Mouse (Mus musculus): ENCODE results near the gene Orc4.

DNA sequence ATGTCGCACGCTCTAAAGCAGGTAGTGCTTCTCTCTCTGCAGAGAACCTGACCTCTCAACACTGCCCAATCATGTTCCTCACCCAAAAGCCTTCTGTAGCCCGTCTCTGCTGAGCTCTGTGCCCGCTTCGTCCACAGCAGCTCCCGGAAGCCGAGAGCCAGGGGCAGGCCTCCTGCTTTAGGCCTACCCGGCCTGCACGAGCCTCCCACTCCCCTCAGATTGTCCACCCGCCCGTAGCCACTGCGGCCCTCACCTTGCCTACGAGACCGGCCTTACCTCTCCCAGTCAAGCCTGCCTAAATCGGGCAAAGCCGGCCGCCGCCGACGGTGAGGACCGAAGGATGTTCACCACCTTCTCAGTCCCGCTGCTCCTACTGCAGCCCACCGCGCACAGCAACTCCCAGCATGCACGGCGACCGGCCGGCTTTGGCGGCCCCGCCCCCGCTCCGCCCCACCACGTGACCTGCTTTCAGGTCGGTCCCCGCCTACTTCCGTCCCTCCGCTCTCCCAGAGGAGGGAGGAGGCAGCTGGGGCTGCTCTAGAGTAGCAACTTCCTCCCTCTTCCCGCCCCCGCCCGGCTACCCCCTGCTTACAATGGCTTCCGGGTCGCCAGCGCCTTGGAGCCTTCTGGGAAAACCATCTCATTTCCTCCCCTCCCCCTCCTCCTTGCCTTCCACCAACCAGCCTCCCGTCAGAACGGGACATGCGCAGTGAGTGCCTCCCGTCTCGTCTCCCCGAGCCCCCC lies 1.1 kb downstream of the Orc4 start, which contains the start of gene Mbd5:
- TF ChIP-seq EP300 (IDR thresholded peaks at IDR 0.05; ENCODE audit: low read depth) (no peak), CTCF (IDR thresholded peaks at IDR 0.05; ENCODE audit: low read depth) (no peak)

All from liver, embryonic 14.5 days (tissue).